Mouse (Mus musculus) embryonic facial prominence, embryonic 14.5 days (tissue): ENCODE results near the gene Mrpl16. TPM values are rescaled to one million over a fixed set of nuclear protein-coding genes. Genes with fewer than 3 reads are reported as not detected.
A peak's percentile ranks its signal among the peaks of the same experiment; 100 is the strongest.

Experiments
- ATAC-seq: fragments of 200-750 bp; cut with Nextera tagmentation; 2 replicates; pipeline ENCODE4 v1.8.0; 2017; ENCODE audit warnings: low read depth, moderate number of reproducible peaks, moderate TSS enrichment
- DNase-seq: peaks from one replicate; pipeline ENCODE4 v3.0.0-alpha.2; 2015; ENCODE audit warnings: low spot score
- H3K27ac ChIP-seq: fragments of 300-500 bp; sonication (generic); replicated peaks from 2 replicates; pipeline ENCODE4 v1.5.1; 2014; ENCODE audit warnings: low read depth, mild to moderate bottlenecking, low read length, moderate library complexity
- H3K27me3 ChIP-seq: fragments of 300-500 bp; sonication (generic); replicated peaks from 2 replicates; pipeline ENCODE4 v1.6.1; 2014; ENCODE audit warnings: low read length; ENCODE audit not compliant: control insufficient read depth, insufficient read depth
- H3K36me3 ChIP-seq: fragments of 300-500 bp; sonication (generic); 2 replicates; pipeline ENCODE4 v1.6.1; 2014; ENCODE audit warnings: low read length, mixed read lengths; ENCODE audit not compliant: control insufficient read depth, insufficient read depth
- H3K4me1 ChIP-seq: fragments of 300-500 bp; sonication (generic); 2 replicates; pipeline ENCODE4 v1.6.1; 2014; ENCODE audit warnings: antibody characterized with exemption, low read length; ENCODE audit not compliant: control insufficient read depth, insufficient read depth
- H3K4me2 ChIP-seq: fragments of 300-500 bp; sonication (generic); 2 replicates; pipeline ENCODE4 v1.6.1; 2014; ENCODE audit warnings: low read depth, mild to moderate bottlenecking, low read length, moderate library complexity, mixed read lengths
- H3K4me3 ChIP-seq: fragments of 300-500 bp; sonication (generic); 2 replicates; pipeline ENCODE4 v1.5.1; 2014; ENCODE audit warnings: low read depth, mild to moderate bottlenecking, low read length
- H3K9ac ChIP-seq: fragments of 300-500 bp; sonication (generic); 2 replicates; pipeline ENCODE4 v1.6.1; 2014; ENCODE audit warnings: low read depth, mild to moderate bottlenecking, low read length, moderate library complexity, mixed read lengths
- H3K9me3 ChIP-seq: fragments of 300-500 bp; sonication (generic); 2 replicates; pipeline ENCODE4 v1.6.1; 2016; ENCODE audit warnings: low read length; ENCODE audit not compliant: control insufficient read depth
- WGBS: fragments of 180-500 bp; shearing (Covaris S2); extraction: QIAGEN DNeasy Blood & Tissue Kit; methylation state at CpG from one replicate; pipeline ENCODE4 v1.1.7; 2014; 5-methylcytosine and 5-hydroxymethylcytosine counted together
- polyA plus RNA-seq: library from polyadenylated mRNA; unstranded; fragments of >200 nt; fragmentation: Nextera tagmentation; extraction: Ambion mirVana; gene quantifications from 2 replicates; pipeline ENCODE4 v1.2.1, GENCODE M21; 2014

Mrpl16 gene
- polyA plus RNA-seq, result 48.9 and 51.9 TPM in 2 replicates

DNA sequence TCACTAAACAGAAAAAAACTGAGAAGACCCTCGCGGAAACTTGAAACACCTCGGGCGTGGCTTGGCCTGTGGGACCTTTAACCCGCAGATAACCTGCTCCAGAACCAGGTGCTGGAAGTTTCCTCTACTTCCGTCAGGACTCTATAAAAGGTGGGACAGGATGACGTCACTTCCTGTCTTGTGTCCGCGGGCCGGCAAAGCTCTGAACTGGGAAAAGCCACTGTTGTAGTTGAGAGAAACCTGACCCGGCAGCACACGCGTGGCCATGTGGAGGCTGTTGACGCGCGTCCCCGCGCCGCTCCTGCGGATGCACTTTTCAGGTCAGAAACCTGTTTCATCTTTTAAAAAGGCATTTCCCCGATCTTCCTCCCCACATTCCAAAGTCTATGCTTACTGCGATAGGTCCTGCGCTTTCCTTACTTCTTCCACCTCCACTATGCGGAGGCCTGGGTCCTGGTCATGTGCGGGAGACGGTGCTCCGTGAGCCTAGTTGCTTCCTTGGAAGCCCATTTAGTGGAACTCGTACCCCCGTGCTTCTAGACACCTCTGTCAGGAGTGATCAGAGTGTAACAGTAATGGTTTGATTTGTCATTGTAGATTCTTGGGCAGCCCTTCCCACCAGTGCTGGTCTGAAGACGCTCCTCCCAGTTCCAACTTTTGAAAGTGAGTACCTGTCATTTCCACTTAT lies at the start of gene Mrpl16:
Gene Mrpl16, plus strand, starts transcription at position 187 of the 688 bp plus-strand sequence.
- ATAC-seq (peak; percentile 94), DNase-seq (peak; percentile 94)
- peaks cover 4% of the 10 kb centered on the region; the same call in 1 of the 2 replicates for H3K4me1 ChIP-seq
- H3K27me3 ChIP-seq, result no peaks in the 10 kb centered on the region
- H3K36me3 ChIP-seq, result peaks cover 21% of the 10 kb centered on the region
- no peaks in the 10 kb centered on the region for H3K9me3 ChIP-seq
- H3K27ac ChIP-seq, result peak within 1 kb of the TSS; percentile 57; the same call in 1 of the 2 replicates
- WGBS, result 0% methylated on average over 30 of the region's 30 CpGs
- peak within 1 kb of the TSS; percentile 67 for H3K4me2 ChIP-seq
- peak within 1 kb of the TSS; percentile 63 for H3K4me3 ChIP-seq
- H3K9ac ChIP-seq, result peak within 1 kb of the TSS; percentile 79

DNA sequence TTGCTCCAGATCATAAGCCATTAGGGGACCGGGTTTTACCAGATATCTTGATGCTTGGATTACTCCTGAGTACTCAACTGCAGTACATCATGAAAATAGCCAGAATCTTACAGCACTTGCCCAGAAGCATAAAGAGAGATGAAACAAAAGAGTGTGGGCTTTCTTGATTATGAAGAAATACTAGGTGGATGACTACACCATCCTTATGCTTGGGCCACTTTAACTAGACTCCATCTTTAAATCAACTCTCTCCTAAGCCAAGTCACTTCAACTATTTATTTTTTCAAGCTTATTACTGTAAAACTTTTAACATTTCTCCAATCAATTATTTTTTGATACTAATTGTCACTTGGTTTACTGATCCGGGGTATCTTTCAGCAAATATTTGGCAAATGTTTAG lies 46.3 kb upstream of the Mrpl16 start:
- Histone ChIP-seq H3K9ac (no peak overlapping the region), H3K9me3 (no peaks in the 10 kb centered on the region), H3K27me3 (no peaks in the 10 kb centered on the region), H3K4me2 (no peak overlapping the region), H3K27ac (no peak overlapping the region), H3K4me3 (no peak overlapping the region), H3K4me1 (no peaks in the 10 kb centered on the region), H3K36me3 (no peaks in the 10 kb centered on the region)
- ATAC-seq, result no peak
- WGBS, result 85% methylated on average over 2 of the region's 2 CpGs
- no peak for DNase-seq

DNA sequence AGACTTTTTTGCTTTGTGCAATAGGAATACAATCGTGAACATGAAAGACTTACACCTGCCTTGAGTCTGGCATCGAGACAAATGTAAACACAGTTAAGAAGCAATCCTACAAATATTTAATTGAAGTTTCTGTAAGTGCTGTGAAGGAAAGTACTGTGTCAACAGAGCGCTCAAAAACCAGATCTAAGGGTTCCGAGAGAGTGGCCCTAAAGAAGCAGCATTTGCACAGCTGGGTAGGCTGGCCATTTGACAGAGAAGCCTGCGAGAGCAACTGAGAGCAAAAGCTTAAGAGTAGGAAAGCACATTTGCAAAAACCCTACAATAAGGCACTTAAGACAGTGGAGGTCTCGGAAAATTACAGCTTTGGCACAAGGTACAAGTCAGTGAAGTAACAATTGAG lies 45.9 kb upstream of the Mrpl16 start:
- Histone ChIP-seq H3K27ac (no peak overlapping the region), H3K4me1 (no peaks in the 10 kb centered on the region), H3K9me3 (no peaks in the 10 kb centered on the region), H3K4me3 (no peak overlapping the region), H3K9ac (no peak overlapping the region), H3K4me2 (no peak overlapping the region), H3K36me3 (no peaks in the 10 kb centered on the region), H3K27me3 (no peaks in the 10 kb centered on the region)
- ATAC-seq, result no peak
- DNase-seq, result no peak
- 72% methylated on average over 6 of the region's 6 CpGs for WGBS

DNA sequence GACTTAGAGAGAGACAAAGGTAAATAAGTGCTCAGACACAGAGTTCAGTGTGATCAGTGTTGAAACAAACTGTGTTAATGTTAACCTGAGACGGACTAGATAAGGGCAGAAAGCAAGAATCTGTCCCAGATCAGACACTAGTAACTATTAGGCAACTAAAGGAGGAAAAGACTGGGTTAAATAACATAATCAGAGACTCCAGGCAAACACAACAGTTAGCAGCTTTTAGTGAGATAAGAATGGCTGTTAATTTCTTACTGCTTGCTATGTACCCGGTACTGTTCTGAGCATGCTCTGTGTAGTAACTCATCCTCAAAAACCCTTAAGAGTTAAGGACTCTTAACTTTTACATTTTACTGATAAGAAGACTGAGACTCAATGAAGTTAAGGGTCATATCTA lies 44.3 kb upstream of the Mrpl16 start:
- no peak for ATAC-seq

DNA sequence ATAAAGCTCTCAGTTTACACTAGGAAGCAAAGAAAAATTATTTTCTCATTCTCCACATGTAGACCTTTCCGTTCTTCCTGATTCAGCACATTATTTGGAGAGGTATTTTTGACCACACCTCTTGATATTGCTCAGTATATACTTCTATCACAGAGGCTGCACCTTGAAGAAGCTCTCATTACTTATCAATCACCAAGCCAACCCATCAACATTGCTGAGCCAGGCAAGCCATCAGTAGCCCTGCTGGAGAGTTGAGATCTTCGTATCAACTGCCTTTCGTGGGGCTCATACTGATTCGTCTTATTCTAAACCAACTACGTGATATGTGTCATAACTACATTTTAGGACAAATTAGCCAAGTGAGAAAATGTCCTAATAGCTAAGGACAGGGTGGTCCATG lies 42.9 kb upstream of the Mrpl16 start:
- ATAC-seq (no peak), DNase-seq (no peak)
- no peaks in the 10 kb centered on the region for H3K4me1 ChIP-seq
- no peaks in the 10 kb centered on the region for H3K27me3 ChIP-seq
- no peak overlapping the region for H3K4me2 ChIP-seq
- H3K9ac ChIP-seq, result no peak overlapping the region
- no peaks in the 10 kb centered on the region for H3K36me3 ChIP-seq
- H3K27ac ChIP-seq, result no peak overlapping the region
- no peak overlapping the region for H3K4me3 ChIP-seq
- H3K9me3 ChIP-seq, result no peaks in the 10 kb centered on the region
- WGBS, result 88% methylated on average over 5 of the region's 5 CpGs

More for the DNA sequence above, 44.3 kb upstream of the Mrpl16 start:
- Histone ChIP-seq H3K36me3 (no peaks in the 10 kb centered on the region), H3K9ac (no peak overlapping the region), H3K27me3 (no peaks in the 10 kb centered on the region), H3K4me1 (no peaks in the 10 kb centered on the region), H3K4me2 (no peak overlapping the region), H3K27ac (no peak overlapping the region), H3K4me3 (no peak overlapping the region), H3K9me3 (no peaks in the 10 kb centered on the region)
- DNase-seq, result no peak
- 81% methylated on average over 2 of the region's 2 CpGs for WGBS

DNA sequence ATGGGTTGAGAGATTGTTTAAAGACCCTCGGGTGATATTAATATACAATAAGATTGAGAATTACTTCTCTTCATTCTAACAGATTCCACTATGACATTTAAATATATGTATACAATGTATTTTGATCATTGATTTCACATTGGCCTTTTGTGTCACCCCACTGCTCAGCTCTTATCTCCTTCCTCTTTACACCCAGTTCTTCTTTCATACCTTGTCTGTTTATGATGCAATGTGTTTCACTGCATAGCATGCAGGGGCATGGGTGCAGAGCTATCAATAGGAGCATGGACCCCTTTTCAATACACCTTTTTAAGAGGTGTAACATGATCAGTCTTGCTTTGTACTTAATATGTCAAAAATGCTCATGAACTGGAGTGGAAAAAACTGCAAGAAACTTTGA lies 39.9 kb upstream of the Mrpl16 start:
- no peak overlapping the region for H3K9ac ChIP-seq
- H3K27ac ChIP-seq, result no peak overlapping the region
- no peak for DNase-seq
- no peak for ATAC-seq
- no peaks in the 10 kb centered on the region for H3K4me1 ChIP-seq
- no peak overlapping the region for H3K4me3 ChIP-seq
- no peak overlapping the region for H3K4me2 ChIP-seq
- 87% methylated on average over 1 of the region's 1 CpGs for WGBS
- no peaks in the 10 kb centered on the region for H3K36me3 ChIP-seq
- H3K27me3 ChIP-seq, result no peaks in the 10 kb centered on the region
- no peaks in the 10 kb centered on the region for H3K9me3 ChIP-seq

DNA sequence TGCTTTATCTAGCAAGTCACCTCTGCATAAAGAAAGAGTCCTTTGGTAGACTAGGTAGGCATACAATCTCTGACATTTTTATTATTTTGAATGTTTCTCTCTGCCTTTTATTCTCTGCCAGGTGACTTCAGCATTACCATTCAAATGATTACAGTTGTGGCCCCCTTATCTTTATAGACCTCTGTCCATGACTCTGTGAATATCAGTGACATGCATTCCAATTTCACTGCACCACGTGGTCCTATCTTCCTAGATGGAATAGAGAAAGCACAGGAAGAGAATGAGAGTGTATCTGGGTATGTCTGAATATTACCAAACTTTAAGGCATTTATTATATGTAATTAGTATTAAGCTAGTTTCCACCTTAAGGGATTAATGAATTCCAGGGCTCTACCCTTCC lies 33.7 kb upstream of the Mrpl16 start:
- 53% methylated on average over 1 of the region's 1 CpGs for WGBS

DNA sequence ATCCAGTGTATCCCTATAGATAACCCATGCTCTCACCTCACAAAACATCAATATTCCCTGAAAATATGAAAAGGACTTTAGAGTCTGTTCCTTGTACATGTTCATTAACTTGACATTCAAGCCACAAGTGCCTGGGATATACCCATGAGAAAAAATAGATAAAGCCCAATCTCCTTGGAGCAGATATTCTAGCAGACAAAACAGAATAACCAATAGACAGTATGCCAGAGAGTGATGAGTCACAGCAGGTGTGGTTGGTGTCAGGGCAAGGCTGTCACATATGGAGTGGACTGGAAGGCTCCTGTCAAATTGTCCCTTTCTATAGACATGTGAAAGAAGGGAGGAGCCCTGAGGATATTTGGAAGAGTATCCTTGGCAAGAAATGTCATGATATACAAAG lies 24.5 kb upstream of the Mrpl16 start:
- Histone ChIP-seq H3K27me3 (no peaks in the 10 kb centered on the region), H3K27ac (no peak overlapping the region), H3K4me2 (no peak overlapping the region), H3K4me3 (no peak overlapping the region), H3K4me1 (no peaks in the 10 kb centered on the region), H3K9me3 (no peaks in the 10 kb centered on the region), H3K36me3 (no peaks in the 10 kb centered on the region), H3K9ac (no peak overlapping the region)
- no peak for ATAC-seq
- no peak for DNase-seq

More for the DNA sequence above, 33.7 kb upstream of the Mrpl16 start:
- Histone ChIP-seq H3K9ac (no peak overlapping the region), H3K9me3 (no peaks in the 10 kb centered on the region), H3K4me1 (no peaks in the 10 kb centered on the region), H3K4me2 (no peak overlapping the region), H3K4me3 (no peak overlapping the region), H3K27ac (no peak overlapping the region), H3K36me3 (no peaks in the 10 kb centered on the region), H3K27me3 (no peaks in the 10 kb centered on the region)
- ATAC-seq (no peak), DNase-seq (no peak)

DNA sequence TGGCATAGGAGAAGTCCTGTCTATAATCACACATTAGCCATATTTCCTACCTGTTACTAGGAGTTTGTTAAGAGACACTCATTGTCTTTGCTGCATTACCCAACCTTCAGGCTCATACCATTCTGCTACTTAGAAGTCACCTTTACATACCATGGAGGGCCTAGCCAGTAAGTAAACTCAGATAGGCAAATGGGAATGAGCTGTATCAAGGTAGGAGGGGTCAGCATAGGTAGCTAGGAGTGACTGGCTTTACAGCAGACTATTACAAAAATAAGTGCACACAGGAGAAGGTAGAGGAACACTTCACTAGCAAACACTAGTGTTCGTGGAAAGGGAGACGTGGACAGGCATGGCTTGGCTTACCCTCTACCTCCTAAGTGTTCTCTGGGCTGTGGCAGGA lies 22.9 kb upstream of the Mrpl16 start, which contains the start of gene Gif:
Gene Gif, plus strand, starts transcription at position 257 of the 400 bp plus-strand sequence.
- no peak within 1 kb of the TSS for H3K27ac ChIP-seq
- no peak within 1 kb of the TSS for H3K9ac ChIP-seq
- H3K4me1 ChIP-seq, result no peaks in the 10 kb centered on the region
- no peaks in the 10 kb centered on the region for H3K36me3 ChIP-seq
- H3K27me3 ChIP-seq, result no peaks in the 10 kb centered on the region
- 78% methylated on average over 2 of the region's 2 CpGs for WGBS
- DNase-seq, result no peak
- H3K4me2 ChIP-seq, result no peak within 1 kb of the TSS
- no peaks in the 10 kb centered on the region for H3K9me3 ChIP-seq
- H3K4me3 ChIP-seq, result no peak within 1 kb of the TSS
- no peak for ATAC-seq
